Mouse (Mus musculus) stomach, postnatal 0 days (tissue): ENCODE measurements around the gene Nasp.

Experiments used
- CTCF ChIP-seq: IDR thresholded peaks from 2 replicates; pipeline ENCODE4 v1.5.1; 2016; ENCODE audit warnings: antibody characterized with exemption, low read depth, mild to moderate bottlenecking, moderate library complexity
- EP300 ChIP-seq: optimal IDR thresholded peaks from 2 replicates; pipeline ENCODE3; 2016; ENCODE audit warnings: antibody characterized with exemption

- TF ChIP-seq CTCF (no peak), EP300 (no peak)
Observed at GRCm38 (mm10) chr4:116624831-116625230, 2.9 kb downstream of the Nasp start.
